Comparison of ENCODE assay signal across 26 mouse cellular contexts in the genomic region with DNA sequence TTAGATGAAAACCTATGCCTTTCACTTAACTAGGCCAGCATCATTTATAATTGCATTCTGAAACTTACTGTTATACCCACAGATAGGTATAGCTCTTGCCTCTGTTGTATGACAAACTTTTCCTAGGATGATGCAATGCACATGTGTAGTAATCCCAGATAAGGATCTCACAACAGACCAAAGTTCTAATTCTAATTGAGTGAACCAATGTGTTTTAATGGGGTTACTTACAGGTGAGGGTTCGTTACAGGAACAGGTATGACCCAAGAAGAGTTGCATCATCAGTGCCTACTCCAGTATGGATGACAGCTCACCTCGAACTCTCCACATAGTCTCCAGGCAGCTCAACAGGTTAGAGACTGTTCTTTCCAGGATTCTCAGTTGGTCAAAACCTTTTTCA.
DNase-seq lines count a peak whose midpoint lies in the region; ATAC-seq and TF ChIP-seq lines count a peak whose summit lies in the region.
"Had no signal": no experiment of that assay in that cellular context is flagged by ENCODE, and none has a peak within 500 bp of the region (broad histone marks: within the 10 kb centered on the region; RNA-seq: fewer than 3 reads in every experiment).

No protein-coding gene starts in this region.

- no peak overlapping the region for H3K4me2 ChIP-seq in liver, embryonic 11.5 days
- H3K4me2 ChIP-seq in liver, postnatal 0 days (ENCODE audit: low read depth, low read length): no peak overlapping the region
- no peak overlapping the region for H3K4me2 ChIP-seq in stomach, postnatal 0 days (replicated peaks; ENCODE audit: low read depth)
- H3K4me2 ChIP-seq: embryonic facial prominence, embryonic 12.5 days; forebrain, embryonic 12.5 days had no signal

- TF ChIP-seq EP300 in liver, postnatal 0 days (IDR thresholded peaks at IDR 0.05; ENCODE audit: low read depth): no peak
- no peak for TF ChIP-seq EP300 in stomach, postnatal 0 days (optimal IDR thresholded peaks at IDR 0.05)

- DNase-seq in liver, adult 2 months (ENCODE audit: extremely low read depth, low read depth, low spot score): peak; percentile 65
- no peak for DNase-seq in liver, embryonic 11.5 days (ENCODE audit: low spot score)
- no peak for DNase-seq in liver, postnatal 0 days
- DNase-seq in liver: no peak
- no peak for DNase-seq in stomach, postnatal 0 days (ENCODE audit: low spot score)
- no peak for DNase-seq in cerebellum, postnatal 36 days
- DNase-seq: adrenal gland, adult 8-10 months; adrenal gland, postnatal 14 days; adrenal gland, postnatal 36 days; B cell, adult 2 months; cerebellum, adult 11 months; cerebellum, adult 18-20 months; cerebellum, adult 8-10 months; cerebellum, adult 9-11 months; cerebellum, postnatal 14 days had no signal

- no peak for TF ChIP-seq CTCF in liver, adult 2 months (IDR thresholded peaks at IDR 0.05; ENCODE audit: low read depth, low read length)
- no peak for TF ChIP-seq CTCF in liver, postnatal 0 days (IDR thresholded peaks at IDR 0.05; ENCODE audit: low read depth)
- no peak for TF ChIP-seq CTCF in stomach, postnatal 0 days (IDR thresholded peaks at IDR 0.05; ENCODE audit: low read depth)

- H3K36me3 ChIP-seq in liver, adult 2 months (ENCODE audit: control insufficient read depth, insufficient read depth, low read length): no peaks in the 10 kb centered on the region
- no peaks in the 10 kb centered on the region for H3K36me3 ChIP-seq in liver, embryonic 11.5 days (ENCODE audit: control insufficient read depth, insufficient read depth, low read length)
- no peaks in the 10 kb centered on the region for H3K36me3 ChIP-seq in liver, postnatal 0 days (replicated peaks; ENCODE audit: insufficient read depth, low read length)
- no peaks in the 10 kb centered on the region for H3K36me3 ChIP-seq in stomach, postnatal 0 days (ENCODE audit: control insufficient read depth, insufficient read depth, low read length)
- H3K36me3 ChIP-seq: embryonic facial prominence, embryonic 10.5 days; embryonic facial prominence, embryonic 12.5 days; forebrain, embryonic 10.5 days; forebrain, embryonic 12.5 days; G1E had no signal

- H3K27ac ChIP-seq in liver, adult 2 months (replicated peaks; ENCODE audit: insufficient read depth, low read depth, low read length): no peak overlapping the region
- no peak overlapping the region for H3K27ac ChIP-seq in liver, embryonic 11.5 days (ENCODE audit: low read depth, low read length)
- H3K27ac ChIP-seq in liver, postnatal 0 days (ENCODE audit: low read depth): no peak overlapping the region
- H3K27ac ChIP-seq in stomach, postnatal 0 days (replicated peaks): no peak overlapping the region
- H3K27ac ChIP-seq: embryonic facial prominence, embryonic 10.5 days; embryonic facial prominence, embryonic 12.5 days; forebrain, embryonic 10.5 days; forebrain, embryonic 12.5 days had no signal

- no peak overlapping the region for H3K9ac ChIP-seq in liver, adult 2 months (ENCODE audit: low read depth, low read length)
- H3K9ac ChIP-seq in liver, embryonic 11.5 days (ENCODE audit: low read depth, low read length): no peak overlapping the region
- no peak overlapping the region for H3K9ac ChIP-seq in liver, postnatal 0 days (replicated peaks)
- no peak overlapping the region for H3K9ac ChIP-seq in stomach, postnatal 0 days (ENCODE audit: low read length)
- H3K9ac ChIP-seq: embryonic facial prominence, embryonic 12.5 days; forebrain, embryonic 12.5 days had no signal

- TF ChIP-seq POLR2A in liver, adult 2 months (IDR thresholded peaks at IDR 0.05; ENCODE audit: extremely low read depth, insufficient read depth, low read length): no peak

- WGBS in liver, adult 2 months: 24% methylated on average over 2 of the region's 2 CpGs
- 60% methylated on average over 2 of the region's 2 CpGs for WGBS in liver, embryonic 11.5 days
- WGBS in liver, postnatal 0 days (ENCODE audit: insufficient replicate concordance): 38% methylated on average over 2 of the region's 2 CpGs
- WGBS in stomach, postnatal 0 days: 70% methylated on average over 2 of the region's 2 CpGs

- H3K4me3 ChIP-seq in liver, adult 2 months (ENCODE audit: insufficient read depth, low read depth, low read length): no peak overlapping the region
- no peak overlapping the region for H3K4me3 ChIP-seq in liver, embryonic 11.5 days (ENCODE audit: low read depth, low read length)
- H3K4me3 ChIP-seq in liver, postnatal 0 days (ENCODE audit: low read depth, low read length): no peak overlapping the region
- no peak overlapping the region for H3K4me3 ChIP-seq in stomach, postnatal 0 days (ENCODE audit: low read depth, low read length)
- H3K4me3 ChIP-seq: embryonic facial prominence, embryonic 10.5 days; embryonic facial prominence, embryonic 12.5 days; forebrain, embryonic 10.5 days; forebrain, embryonic 12.5 days had no signal

- no peaks in the 10 kb centered on the region for H3K27me3 ChIP-seq in liver, adult 2 months (ENCODE audit: control insufficient read depth, insufficient read depth, low read length)
- no peaks in the 10 kb centered on the region for H3K27me3 ChIP-seq in liver, embryonic 11.5 days (replicated peaks; ENCODE audit: control insufficient read depth, insufficient read depth, low read length)
- H3K27me3 ChIP-seq in liver, postnatal 0 days (ENCODE audit: insufficient read depth, low read length): no peaks in the 10 kb centered on the region
- H3K27me3 ChIP-seq in stomach, postnatal 0 days (ENCODE audit: control insufficient read depth, insufficient read depth, low read length): no peaks in the 10 kb centered on the region
- H3K27me3 ChIP-seq: CH12.LX; embryonic facial prominence, embryonic 12.5 days; forebrain, embryonic 12.5 days; Patski had no signal

- peaks cover 2% of the 10 kb centered on the region; the same call in 1 of the 2 replicates for H3K4me1 ChIP-seq in liver, adult 2 months (ENCODE audit: control insufficient read depth, insufficient read depth, low read length)
- H3K4me1 ChIP-seq in liver, embryonic 11.5 days (replicated peaks; ENCODE audit: control insufficient read depth, insufficient read depth, low read length): no peaks in the 10 kb centered on the region
- H3K4me1 ChIP-seq in liver, postnatal 0 days (ENCODE audit: insufficient read depth): no peaks in the 10 kb centered on the region
- no peaks in the 10 kb centered on the region for H3K4me1 ChIP-seq in stomach, postnatal 0 days (replicated peaks; ENCODE audit: control insufficient read depth, insufficient read depth)
- H3K4me1 ChIP-seq: forebrain, embryonic 10.5 days; forebrain, embryonic 12.5 days had no signal

- H3K79me2 ChIP-seq in liver, adult 2 months (ENCODE audit: control insufficient read depth, insufficient read depth, low read length): no peaks in the 10 kb centered on the region

- no peaks in the 10 kb centered on the region for H3K9me3 ChIP-seq in liver, embryonic 11.5 days (ENCODE audit: control insufficient read depth, low read length)
- no peaks in the 10 kb centered on the region for H3K9me3 ChIP-seq in liver, postnatal 0 days (ENCODE audit: low read length)
- no peaks in the 10 kb centered on the region for H3K9me3 ChIP-seq in stomach, postnatal 0 days (ENCODE audit: control insufficient read depth, low read length)
- H3K9me3 ChIP-seq: embryonic facial prominence, embryonic 10.5 days; embryonic facial prominence, embryonic 12.5 days; forebrain, embryonic 10.5 days; forebrain, embryonic 12.5 days; G1E had no signal

- ATAC-seq in liver, embryonic 11.5 days (replicated peaks; ENCODE audit: low FRiP score): no peak
- peak; percentile 85 for ATAC-seq in liver, postnatal 0 days
- ATAC-seq in stomach, postnatal 0 days (ENCODE audit: low FRiP score, low TSS enrichment): 0 out of 2 replicates have a peak, but pooled peaks have one; percentile 40
- ATAC-seq: activated CD4-positive, CD25-positive, alpha-beta regulatory T cell, adult 4 months; CD4-positive, CD25-positive, alpha-beta regulatory T cell, adult 4 months; forebrain, embryonic 14.5 days; forebrain, embryonic 16.5 days; Patski had no signal
